Mouse (Mus musculus) urinary bladder, postnatal 4 days (tissue): ENCODE measurements around the gene Iqcf1.

Experiments
- DNase-seq, 2 experiments: peaks; one replicate each; pipeline ENCODE4 v3.0.0; 2021 to 2022; ENCODE audit warnings: low spot score in 2 of 2

Gene Iqcf1

DNA sequence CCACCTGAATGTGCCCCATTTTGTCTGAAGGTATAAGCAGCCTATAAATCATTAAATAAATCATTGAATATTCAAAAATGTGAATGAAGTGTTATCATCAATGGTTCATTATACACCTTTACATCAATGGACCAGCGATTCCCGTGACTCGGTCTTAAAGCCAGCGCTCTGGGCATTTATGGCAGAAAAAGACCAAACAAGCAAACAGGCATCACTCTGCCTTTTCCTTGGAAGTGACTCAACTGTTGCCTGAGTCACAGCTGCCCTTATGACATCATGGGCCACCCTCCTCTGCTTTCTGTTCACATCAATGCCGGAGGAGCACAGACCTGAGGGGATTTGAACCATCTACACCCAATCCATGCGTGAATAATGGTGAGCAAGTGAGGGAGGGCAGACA lies at the start of gene Iqcf1:
Iqcf1 (plus strand) TSS at position 301 of the 400 bp plus-strand sequence.
- DNase-seq = peak in 1 of 2 experiments; percentile 44

DNA sequence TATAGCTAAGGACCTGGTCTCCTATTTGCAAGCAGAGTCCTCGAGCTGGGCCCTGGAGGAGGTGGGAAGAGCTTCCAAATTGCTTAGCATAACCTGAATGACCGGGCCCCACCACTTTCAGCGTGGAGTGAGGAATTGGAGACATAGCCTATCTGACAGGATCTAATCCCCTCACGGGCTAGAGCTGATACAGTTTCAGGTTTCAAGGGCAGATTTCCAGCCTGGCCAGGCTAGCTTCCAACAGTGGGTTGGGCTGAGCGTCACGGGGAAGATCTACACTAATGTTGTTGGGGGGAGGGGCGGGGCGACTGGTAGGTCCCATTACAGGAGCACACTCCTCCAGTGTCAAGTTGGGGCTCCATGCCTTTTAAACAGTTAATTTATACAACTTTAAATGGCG lies 49.1 kb upstream of the Iqcf1 start:
- peak in 1 of 2 experiments; percentile 79 for DNase-seq

DNA sequence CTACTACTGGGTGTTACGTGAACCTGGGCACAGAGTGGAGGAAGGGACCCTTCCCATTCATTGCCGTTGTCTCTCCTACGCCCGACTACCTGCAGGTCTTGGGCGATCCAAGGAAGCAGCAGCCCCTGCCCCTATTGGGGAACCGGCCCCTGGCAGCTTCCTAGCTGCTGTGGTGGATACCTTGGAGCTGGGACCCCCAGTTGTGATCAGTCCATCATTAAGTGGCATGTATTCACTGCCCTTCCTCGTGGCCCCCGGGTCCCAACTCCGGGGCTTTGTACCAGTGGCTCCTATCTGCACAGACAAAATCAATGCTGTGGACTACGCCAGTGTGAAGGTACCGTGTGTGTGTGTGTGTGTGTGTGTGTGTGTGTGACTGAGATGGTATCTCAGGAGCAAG lies 48.5 kb upstream of the Iqcf1 start:
- no peak for DNase-seq

DNA sequence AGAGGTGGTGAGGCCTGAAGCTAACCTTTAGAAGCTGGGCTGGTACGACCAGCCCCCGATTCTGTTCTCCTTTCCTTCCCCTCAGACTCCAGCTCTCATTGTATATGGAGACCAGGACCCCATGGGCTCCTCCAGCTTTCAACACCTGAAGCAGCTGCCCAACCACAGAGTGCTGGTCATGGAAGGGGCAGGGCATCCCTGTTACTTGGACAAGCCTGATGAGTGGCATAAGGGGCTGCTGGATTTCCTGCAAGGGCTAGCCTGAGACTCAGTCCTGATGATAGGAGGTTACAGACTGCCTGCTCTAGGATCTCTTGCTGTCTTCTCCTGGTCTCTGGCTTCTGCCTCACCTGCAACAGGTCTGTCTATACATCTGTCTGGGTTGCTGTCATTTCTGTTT lies 47.9 kb upstream of the Iqcf1 start:
- DNase-seq = no peak

DNA sequence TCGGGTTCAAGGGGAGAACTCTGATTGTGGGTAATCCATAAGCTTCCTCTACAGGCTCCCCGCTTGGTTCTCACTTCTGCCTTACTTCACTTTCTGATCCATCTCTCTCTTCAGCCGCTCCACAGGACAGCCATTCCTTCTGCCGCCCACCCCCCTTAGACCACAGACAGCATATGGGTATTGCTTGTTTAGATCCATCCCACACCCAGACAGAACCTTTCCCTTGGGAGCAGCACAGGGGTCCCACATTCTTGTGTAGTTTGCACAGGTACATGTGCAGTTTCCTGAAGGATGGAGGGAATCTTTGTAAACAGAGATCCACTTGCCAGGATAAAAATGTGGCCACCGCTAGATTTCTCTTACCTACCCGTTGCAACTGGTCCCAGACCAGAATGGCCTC lies 47.4 kb upstream of the Iqcf1 start:
- no peak for DNase-seq

DNA sequence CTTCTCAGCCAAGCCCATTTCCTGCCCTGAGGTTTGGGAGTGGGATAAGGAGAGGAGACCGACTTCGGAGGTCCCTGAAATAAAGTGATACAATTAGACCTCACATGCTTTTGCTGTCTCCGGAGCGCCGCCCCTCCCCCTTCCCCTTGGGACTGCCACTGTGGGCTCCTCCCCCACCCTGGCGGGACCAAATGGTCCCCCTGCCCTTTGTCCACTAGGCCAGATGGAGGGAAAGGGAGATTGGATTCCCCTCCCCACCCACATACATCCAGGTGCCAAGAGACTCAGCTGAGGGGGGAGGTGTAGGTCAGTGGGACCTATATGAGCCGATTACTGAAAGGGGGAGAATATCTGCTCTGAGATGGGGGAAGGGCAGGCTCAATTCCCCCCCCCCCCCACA lies 46.9 kb upstream of the Iqcf1 start:
- no peak for DNase-seq

DNA sequence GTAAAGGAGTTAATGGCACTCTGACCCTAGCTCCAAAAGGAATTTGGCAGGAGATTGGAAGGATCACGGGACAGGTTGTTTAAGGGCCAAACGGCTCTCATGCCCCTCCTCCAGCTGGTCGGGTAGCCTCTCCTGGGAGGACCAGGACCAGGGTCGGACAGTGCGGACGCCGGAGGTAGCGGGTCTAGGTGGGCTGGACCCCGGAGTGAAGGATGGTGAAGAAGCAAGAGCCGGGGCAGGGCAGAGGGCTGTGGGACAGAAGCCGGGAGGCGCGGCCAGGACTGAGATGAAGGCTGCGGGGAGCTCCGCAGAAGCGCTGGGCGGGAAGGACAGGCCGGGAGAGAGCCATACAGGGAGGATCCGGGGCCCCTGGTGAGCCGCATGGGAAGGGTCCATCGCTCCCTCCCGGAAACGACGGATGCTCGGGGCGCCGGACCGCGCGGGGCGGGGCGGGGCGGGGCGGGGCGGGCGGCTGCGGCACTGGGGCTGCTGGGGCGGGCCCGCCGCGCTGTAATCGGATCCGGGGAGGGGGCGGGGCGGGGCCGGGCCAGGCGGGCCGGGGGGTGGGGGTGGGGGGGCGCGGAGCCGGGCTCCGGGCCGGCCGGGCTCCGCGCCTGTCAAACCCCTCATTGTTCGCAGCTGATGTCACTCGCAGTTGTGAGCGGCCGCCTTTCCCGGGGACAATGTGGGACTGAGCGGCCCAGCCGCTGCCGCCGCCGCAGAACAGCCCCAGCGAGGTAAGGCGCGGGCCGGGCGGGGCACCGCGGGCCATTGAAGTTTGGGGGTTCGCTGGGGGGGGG lies 46.3 kb upstream of the Iqcf1 start, which contains the start of gene Pcbp4:
Pcbp4 (plus strand) TSS at position 21 of the 800 bp plus-strand sequence.
- peak in 1 of 2 experiments; percentile 58 for DNase-seq

DNA sequence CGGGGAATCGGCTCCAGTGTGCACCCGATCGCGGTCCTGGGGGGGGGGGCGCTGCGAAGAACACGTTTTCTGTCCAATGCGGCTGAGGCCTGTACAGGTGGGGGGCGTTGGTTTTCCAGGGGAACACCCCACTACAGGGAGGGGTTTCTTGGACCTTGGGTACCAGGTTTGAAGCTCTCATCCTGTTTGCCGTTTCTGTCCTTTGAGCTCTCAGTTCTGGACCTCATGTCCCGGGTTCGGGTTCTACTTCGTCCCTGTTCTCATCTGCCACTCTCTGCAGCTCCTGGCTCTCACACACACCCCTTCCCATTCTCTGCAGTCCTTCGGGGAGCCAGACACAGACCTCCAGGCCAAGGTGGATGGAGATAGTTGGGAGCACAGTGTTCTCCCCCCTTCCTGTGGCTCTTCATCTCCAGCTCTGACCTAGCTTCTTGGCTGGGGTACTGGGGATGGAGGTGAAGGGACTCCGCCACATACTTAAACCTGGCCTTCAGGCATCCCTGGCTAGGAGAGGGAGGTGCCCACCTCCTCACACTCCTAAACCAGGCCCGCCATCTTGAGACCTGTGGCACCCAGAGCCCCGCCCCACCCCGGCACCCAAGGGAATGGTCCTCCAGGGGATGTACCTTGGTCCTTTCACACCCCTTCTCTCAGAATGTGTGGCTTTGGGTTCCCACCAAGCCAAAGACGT lies 45.6 kb upstream of the Iqcf1 start:
- DNase-seq = no peak

DNA sequence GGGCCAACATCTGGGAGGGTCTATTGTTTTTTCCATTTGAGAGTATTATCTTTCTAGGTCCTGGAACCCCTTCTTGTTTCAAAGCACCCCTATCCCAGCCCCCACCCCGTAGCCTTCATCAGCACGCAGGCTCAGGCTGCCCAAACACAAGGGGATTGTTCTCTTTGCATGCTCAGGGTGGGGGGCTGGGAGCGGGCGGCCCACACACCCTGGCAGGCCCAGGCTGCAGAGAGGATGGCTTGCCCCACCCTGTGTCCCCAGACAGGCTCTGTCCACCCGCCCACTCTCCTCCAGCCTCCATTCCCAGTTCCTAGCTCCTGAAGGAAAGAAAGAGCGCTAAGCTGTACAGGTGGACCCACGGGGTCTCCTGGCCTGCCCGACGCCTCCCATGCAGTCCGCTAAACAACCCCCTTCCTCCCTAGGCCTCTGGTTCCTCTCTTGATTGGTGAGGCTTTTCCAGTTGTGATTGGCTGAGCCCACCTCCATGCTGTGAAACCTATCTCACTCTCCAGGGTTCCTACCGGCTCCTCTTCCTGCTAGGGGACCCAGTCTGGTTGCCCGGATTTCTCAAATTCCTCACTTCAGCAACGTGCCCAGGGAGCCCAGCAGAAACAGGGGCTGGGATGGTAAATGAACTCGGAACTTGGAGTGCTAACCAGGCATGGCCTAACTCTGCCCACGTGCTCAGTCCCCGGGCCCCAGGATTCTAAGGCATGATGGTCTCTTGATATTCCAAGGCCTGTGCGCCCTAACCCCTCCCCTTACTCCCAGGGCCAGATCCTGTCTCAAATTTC lies 44.7 kb upstream of the Iqcf1 start:
- DNase-seq = no peak

DNA sequence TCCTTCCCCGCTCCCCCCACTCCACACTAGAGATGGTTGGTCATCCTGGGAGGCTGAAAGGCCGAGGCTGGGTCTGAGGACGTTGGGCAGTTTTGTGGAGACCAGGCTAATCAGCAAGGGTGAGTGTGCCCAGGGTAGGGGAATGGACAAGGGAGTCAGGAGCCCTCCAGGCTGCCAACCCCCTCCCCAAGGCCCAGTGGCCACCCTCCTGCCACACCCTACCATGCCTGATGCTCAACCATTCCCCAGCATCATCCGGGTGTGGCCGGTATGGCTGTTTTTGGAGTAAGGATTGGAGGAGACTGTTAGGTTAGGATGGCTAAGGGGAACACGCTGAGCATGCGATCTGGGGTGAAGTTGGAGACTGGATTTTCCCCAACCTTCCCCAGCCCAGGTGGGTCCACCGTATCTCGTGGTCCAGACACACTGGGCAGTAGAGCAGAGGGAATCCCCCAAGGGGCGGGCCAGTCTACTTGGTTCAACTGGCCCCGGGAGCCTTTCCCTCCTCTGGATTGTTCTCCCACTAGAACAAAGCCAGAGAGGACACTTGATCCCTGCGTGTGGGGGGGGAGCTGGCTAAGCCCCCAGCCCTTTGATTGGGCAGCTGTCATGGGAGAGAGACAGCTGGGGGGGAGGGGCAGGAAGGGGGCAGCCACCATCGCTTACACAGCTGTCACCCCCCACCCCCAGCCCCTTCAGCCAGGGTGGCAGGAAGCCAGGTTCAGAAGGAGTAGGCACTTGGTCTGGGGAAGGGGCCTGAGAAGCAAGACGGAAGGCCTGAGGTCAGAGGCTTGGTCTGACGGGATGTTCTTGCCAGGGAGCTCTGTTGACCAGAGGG lies 43.2 kb upstream of the Iqcf1 start:
- DNase-seq = no peak

DNA sequence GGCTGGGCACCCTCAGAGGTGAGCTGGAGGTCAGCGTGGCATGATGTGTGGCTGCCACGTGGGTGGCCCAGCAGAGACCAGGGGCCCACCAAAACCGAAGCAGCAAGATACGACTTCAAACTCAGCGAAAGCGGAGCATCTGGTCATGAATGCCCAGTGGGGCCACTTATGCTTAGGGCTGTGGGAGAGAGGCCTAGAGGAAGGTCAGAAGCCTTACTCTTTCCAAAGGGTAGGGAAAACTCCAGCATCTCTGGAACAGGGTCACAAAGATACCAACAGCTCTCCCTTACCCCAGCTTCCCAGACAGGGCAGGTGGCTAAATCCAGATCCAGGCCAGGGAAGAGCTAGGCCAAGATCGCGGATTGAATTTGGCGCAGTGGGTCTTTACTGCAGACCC lies 42.6 kb upstream of the Iqcf1 start:
- no peak for DNase-seq

DNA sequence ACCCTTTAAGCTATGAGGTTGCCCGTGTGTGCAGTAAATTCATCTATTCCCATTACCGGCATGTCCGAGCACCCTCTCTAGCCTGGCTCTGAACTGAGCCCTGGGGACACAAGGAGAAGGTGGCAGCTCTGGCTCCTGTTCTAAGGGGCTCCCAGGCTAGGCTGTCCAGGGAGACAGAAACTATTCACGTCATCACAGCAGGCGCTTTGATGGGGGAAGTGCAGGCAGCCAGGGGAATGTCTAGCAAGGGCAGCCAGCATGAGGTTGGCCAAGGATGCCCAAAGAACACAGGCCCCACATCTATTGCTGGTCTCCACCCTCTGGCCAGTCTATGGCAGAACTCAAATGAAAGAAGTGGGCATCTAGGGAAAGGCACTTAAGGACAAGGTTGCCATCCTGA lies 41.8 kb upstream of the Iqcf1 start:
- no peak for DNase-seq

DNA sequence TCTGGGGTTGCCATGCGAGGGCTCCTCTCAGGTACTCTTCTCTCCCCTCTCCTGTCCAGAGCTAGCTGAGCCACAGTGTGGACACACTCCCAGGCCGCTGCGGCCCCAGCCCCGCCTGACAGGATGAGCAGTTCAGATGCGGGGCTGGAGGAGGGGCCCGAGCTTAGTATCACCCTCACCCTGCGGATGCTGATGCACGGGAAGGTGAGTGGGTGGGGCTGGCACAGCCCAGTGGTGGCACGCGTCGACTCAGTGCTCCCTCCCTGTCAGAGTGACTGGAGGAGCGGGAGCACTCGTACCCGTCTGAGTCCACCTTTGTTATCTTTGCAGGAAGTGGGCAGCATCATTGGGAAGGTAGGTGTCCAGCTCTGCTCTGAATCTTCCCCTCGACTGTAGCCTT lies 39.8 kb upstream of the Iqcf1 start:
- DNase-seq = no peak

DNA sequence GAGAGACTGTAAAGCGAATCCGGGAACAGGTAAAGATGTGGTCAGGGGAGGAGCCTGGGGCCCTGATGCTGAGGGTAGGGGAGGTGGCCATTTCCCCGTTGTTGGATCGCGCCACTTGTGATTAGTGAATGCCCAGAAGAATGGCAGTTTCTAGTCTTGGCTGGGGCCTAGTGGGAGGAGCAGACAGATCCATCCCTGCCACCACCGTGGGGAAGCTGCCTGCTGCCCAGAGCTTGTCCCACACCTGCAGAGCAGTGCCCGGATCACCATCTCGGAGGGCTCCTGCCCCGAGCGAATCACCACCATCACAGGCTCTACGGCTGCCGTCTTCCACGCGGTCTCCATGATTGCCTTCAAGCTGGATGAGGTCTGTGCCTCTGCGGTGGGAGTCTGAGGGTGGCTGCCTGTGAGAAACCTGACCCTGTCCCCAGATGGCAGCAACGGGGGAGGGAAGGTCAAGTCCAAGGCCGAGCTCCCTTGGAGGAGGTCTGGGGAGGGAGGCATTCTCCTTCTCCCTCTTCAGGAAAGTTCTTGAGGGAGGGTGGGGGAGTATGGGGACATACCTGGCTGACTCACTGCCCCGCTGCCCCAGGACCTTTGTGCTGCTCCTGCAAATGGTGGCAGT lies 39.3 kb upstream of the Iqcf1 start:
- DNase-seq = no peak

DNA sequence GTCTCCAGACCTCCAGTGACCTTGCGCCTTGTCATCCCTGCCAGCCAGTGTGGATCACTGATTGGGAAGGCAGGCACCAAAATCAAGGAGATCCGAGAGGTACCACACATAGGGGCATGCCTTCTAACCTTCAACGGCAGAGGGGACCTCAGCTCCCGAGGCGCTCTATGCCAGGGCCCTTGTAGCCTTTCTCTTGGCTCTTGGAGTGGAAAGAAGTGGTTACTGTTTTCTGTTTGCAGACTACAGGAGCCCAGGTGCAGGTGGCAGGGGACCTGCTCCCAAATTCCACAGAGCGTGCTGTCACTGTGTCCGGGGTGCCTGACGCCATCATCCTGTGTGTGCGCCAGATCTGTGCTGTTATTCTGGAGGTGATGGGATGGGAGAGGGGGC lies 38.7 kb upstream of the Iqcf1 start:
- DNase-seq = no peak

DNA sequence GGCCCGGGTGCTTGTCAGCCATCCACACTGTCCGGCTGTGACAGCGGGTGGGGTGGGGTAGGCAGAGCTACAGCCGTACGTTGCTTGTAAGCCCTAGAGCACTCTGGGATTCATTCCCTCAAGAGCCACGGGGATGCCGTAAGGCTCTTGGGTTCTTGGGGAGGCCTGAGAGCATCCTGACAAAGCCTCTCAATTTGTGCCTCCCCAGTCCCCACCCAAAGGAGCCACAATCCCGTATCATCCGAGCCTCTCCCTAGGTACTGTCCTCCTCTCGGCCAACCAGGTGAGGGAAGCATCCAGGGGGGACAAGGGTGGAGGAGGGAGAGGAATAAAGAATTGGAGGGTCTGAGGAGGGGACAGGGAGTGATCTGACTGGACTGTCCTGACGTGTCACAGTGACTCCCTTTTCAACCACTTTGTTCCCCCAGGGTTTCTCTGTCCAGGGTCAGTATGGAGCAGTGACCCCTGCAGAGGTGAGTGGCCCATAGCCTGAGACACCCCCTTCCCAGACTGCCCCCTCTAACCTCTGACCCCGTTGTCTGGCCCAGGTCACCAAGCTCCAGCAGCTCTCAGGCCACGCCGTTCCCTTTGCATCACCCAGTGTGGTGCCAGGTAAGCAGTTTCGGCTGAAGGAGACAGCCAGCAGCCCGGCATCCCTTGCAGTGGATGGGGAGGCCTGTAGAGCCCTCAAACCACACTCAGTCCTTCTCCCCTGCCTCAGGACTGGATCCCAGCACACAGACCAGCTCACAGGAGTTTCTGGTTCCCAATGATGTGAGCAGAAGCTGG lies 37.9 kb upstream of the Iqcf1 start:
- no peak for DNase-seq

DNA sequence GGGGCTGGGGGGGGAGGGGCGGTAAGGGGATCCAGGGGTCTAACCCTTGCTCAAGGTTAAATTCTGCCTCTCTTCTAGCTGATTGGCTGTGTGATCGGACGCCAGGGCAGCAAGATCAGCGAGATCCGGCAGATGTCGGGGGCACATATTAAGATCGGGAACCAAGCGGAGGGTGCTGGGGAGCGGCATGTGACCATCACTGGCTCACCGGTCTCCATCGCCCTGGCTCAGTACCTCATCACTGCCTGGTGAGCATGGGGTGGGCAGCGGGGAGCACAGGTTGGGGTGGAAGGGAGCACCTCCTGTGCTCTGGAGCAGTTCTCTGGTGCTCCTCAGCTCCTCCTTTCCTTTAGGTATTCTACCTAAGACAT lies 37.4 kb upstream of the Iqcf1 start:
- no peak for DNase-seq

DNA sequence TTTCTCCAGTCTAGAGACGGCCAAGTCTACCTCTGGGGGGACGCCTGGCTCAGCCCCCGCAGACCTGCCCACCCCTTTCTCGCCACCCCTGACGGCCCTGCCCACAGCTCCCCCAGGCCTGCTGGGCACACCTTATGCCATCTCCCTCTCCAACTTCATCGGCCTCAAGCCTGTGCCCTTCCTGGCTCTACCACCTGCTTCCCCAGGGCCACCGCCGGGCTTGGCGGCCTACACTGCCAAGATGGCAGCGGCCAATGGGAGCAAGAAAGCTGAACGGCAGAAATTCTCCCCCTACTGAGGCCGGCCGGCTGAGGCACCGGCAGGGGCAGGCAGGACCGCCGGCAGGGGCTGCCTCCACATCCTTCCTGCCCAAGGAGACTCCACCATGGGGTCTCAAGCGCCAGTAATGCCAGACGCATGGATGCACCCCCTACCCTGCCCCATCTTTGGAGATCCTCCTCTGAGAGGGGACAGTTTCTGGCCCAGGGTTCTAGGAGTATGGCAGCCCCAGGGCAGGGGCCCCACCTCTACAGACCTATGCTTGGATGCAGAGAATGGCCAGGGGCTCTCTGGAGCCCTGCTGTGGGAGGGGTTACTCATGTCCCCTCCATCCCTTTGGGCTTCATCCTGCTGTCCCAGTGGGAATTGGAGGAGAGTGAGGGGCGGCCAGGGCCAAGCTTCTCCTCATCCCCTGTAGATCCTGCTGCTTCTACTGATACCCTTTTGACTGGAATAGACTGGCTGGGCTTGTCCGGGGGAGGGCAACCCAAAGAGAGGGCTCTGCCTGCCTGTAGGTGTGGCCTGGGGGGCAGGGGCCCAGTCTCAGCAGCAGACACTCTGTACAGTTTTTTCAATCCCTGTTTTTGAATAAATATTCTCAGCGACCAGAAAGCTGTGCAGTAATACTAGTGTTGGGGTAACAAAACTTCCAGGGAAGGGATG lies 36.4 kb upstream of the Iqcf1 start:
- no peak for DNase-seq
